Mouse (Mus musculus): Measurements from ENCODE around the gene Ubp1.

- TF ChIP-seq POLR2A (IDR thresholded peaks at IDR 0.05; ENCODE audit: control insufficient read depth, low read depth, low read length) (no peak), CTCF (IDR thresholded peaks at IDR 0.05; ENCODE audit: control insufficient read depth, insufficient read depth, insufficient replicate concordance, low read depth, low read length) (no peak)
Observed at GRCm38 (mm10) chr9:113931375-113932099, 803 bp downstream of the Ubp1 start.

Data from testis, adult 2 months (tissue).